Mouse (Mus musculus) megakaryocyte progenitor cell, adult 5-6 weeks (primary cell): Measurements from ENCODE around the gene Gm39566. TPM values are rescaled to one million over a fixed set of nuclear protein-coding genes. Genes with fewer than 3 reads are reported as not detected.

Experiments
- ATAC-seq: replicated peaks from 2 replicates; pipeline ENCODE4 v1.8.0; 2016; ENCODE audit warnings: mild to moderate bottlenecking, moderate TSS enrichment, inconsistent platforms; ENCODE audit not compliant: poor library complexity
- total RNA-seq, 2 experiments: library from RNA; stranded (forward) in 1 of 2; stranded (reverse) in 1 of 2; fragments of 157-497, 149-512 nt in 1 of 2; fragments of 200-1000 nt in 1 of 2; gene quantifications; 2 replicates each; pipeline versions ENCODE4 v1.2.3 to v1.2.4; 2015 to 2017

Gm39566 gene
- total RNA-seq, 2 experiments from 2014 or later: not detected

DNA sequence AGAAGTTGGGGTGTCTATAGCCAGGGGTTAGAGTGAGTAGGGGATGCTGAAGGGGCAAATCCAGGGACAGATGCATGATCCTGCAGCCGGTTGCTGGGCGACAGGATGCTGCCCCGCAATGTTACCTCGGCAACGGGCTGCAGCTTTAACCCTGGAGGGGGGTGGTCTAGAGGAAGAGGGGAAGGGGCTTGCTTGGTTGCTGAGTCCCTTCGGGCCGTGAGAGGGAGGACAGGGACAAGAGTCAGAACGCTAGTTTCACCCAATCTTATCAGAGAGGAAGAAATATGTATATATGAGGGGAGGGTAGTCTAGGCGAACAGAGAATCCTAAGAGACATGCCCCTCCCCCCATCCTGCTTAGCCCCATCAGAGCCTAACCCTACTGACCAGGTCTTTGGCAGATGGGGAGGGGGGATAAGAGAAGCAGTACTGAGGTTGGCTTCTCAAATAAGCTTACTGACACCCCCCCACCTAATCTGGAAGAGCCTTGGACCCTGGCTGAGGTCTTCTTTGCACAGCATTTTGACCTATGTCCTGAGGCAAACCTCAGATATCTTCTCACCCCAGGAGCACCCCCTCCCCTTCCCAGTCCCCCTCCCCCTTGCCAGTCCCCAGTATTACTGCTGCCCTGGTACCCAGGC, 20.3 kb upstream of the Gm39566 start:
- no peak for ATAC-seq

- peak; percentile 48 for ATAC-seq
These were observed 19.0 kb upstream of the Gm39566 start for GRCm38 (mm10) chr11:69834001-69834549.

- no peak for ATAC-seq
These were observed 18.5 kb upstream of the Gm39566 start for GRCm38 (mm10) chr11:69833554-69833953.

DNA sequence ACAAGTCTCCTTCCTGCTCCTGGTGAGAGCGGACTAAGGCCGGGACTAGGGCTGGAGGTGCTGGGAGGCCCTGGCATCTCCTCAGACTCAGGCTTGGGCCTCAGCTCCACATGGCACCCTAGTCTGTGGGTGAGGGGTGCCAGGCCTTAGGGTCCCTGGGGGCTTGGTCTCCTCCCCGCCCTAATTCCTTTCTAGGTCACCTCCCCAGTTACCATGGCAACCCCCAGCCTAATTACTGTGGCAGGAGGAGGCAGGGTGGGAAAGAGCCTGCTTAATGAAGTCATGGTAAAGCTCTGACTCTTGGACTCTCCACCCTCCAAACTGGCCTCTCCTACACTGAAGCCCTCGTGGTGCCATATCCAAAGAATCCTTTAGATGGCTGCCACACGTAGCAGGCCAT, 13.7 kb upstream of the Gm39566 start:
- ATAC-seq: no peak

DNA sequence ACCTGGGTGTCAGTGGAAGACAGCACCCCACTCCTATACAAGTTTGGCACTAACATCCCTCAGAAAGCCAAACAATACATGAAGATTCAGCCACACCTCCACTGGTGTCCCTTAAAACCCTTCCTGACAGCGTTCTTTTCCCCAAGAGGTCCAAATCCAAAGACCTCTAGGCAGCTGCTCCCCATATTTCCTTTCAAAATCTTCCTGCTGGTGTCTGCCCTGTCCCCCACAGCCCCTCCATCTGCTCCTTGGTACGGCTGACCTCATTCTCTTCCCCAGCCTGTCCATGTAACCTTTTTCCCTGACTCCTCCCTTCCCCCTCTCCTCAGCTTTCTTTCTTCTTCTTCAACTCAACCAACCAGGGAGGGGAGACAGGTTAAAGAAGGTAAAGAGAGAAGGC, 8.4 kb upstream of the Gm39566 start:
- ATAC-seq: no peak

- ATAC-seq: no peak
These were observed 7.0 kb upstream of the Gm39566 start, which contains the start of gene Spem1 for GRCm38 (mm10) chr11:69822080-69822479. Spem1 (minus strand) TSS chr11:69822180.

DNA sequence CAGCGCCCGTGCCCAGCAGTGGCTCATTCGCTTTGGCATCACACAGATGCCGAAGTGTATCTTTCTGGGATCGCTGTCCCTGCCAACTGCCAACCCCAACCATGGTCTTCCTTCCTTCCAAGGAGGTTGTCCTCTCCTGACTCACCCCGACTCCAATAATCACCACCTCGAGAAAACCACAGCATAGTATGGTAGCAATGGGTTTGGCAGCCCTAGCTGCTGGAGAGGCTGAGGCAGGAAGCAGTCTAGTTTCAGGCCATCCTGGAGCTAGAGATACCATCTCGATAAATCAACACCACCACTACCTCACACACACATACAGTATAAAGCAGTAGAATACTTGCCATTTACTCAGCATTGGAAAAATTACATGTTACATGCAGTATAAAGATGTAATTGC, 3.8 kb upstream of the Gm39566 start:
- ATAC-seq: no peak

DNA sequence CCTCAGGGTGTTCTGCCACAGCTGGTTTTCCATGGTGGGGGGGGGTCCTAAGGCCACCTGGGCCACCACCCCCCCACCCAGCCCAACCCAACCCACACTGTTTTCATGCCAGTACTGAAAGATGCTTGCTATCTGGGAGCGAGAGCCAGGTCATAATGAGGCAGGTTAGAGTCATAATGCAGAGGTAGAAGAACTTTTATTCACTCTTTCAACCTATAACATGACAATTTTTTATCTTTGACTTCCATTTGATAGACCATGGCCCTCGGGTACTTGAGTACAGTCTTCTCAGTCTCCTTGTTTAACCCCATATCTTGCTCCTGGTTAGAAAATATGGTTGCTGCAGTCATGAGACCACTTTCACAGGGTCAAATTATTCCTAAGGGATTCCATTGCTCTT, 3.3 kb upstream of the Gm39566 start, which contains the start of gene Spem2:
Gene Spem2, minus strand, starts transcription at position 101 of the 400 bp plus-strand sequence.
- ATAC-seq: no peak

DNA sequence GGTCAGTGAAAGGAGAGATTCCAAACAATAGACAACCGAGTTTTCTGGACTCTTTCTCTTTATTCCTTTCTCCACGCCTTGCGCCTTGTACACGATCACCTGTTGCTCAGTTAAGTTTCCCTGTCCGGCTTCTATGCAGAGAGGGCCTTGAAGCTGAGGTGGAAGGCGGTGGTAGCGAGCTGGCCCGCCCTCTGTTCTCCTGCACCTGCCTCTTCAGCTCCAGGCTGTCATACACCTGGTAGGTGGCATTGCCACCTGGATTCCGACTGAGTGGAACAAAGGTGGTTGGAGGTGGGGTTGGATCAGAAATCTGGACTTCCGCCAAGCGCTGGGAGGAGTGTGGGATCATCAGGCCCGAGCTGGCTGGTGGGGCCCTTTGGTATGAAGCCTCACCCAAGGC, 1.4 kb upstream of the Gm39566 start:
- no peak for ATAC-seq

GRCm38 (mm10) chr11:69810280-69810679, 4.8 kb downstream of the Gm39566 start:
- ATAC-seq: no peak

- no peak for ATAC-seq
These were observed 7.5 kb downstream of the Gm39566 start for GRCm38 (mm10) chr11:69807641-69808040.

GRCm38 (mm10) chr11:69806378-69806777, 8.7 kb downstream of the Gm39566 start:
- no peak for ATAC-seq

- no peak for ATAC-seq
These were observed 9.9 kb downstream of the Gm39566 start, which contains the start of gene Tmem102 for GRCm38 (mm10) chr11:69804972-69805909. Tmem102 (minus strand) TSS chr11:69805624.

DNA sequence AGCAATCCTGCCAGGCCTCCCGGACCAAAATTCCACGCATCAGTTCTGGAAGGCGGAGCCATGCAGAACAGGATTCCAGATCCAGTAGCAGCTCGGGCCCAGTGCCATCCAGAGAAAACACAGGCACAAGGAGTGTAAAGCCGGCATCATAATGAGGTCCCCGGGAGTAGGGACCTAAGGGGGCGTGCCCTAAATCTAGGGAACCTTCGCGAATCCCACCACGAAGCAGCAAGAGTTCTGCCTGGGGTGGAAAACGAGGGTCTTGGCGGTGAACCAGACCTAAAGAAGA, 10.5 kb downstream of the Gm39566 start:
- ATAC-seq: no peak

- ATAC-seq: peak; percentile 79
These were observed 11.1 kb downstream of the Gm39566 start for GRCm38 (mm10) chr11:69803786-69804651.

- ATAC-seq: no peak
These were observed 11.8 kb downstream of the Gm39566 start for GRCm38 (mm10) chr11:69803328-69803727.

- peak; percentile 56 for ATAC-seq
These were observed 12.4 kb downstream of the Gm39566 start for GRCm38 (mm10) chr11:69802648-69803105.

- no peak for ATAC-seq
These were observed 13.6 kb downstream of the Gm39566 start, which contains the start of gene Fgf11 for GRCm38 (mm10) chr11:69801379-69801977. Fgf11 (minus strand) TSS chr11:69801857.

DNA sequence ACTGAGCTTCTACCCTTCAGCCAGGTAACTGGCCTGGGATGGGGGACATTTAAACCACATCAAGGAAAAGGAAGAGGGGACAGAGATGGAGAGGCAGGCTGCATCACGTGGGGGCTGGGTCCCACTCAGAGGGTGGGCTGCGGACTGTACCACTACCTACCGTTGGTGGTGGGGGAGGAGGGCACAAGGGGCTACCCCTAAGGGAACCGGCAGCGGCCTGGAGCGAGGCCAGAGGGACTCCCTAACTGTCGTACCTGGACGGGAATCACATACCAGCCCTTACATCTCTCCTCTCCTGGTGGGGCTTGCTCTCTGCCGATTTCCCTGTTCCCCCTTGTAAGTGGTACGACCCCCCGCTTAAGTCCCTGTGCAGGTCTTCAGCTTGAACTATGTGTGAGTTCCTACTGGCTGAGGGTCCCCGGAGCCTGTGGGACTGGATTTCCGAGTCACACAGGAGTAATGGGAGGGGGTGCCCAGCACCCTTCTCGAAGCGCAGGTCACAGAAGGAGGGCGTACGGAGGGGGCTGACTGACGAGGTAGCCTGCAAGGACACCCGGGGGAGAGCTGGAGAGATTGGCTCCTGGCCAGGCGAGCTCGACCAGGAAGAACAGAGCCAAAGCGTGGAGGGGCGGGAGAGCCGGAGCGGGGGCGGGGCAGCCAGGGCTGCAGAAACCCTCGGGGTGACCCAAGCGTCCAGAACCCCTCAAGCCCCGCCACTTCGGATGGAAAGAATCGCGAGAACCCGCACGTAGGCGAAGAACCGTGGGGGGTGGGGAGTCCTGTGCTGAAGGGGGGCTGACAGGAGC, 14.5 kb downstream of the Gm39566 start:
- ATAC-seq: no peak

- no peak for ATAC-seq
These were observed 15.0 kb downstream of the Gm39566 start for GRCm38 (mm10) chr11:69800138-69800391.
